Mouse (Mus musculus): ENCODE measurements around the gene Por.

GRCm38 (mm10) chr5:135710599-135711214 is 40.9 kb downstream of the Por start:
- no peak for TF ChIP-seq POLR2A (IDR thresholded peaks at IDR 0.05; ENCODE audit: insufficient read depth, low read depth, low read length)
- TF ChIP-seq CTCF (IDR thresholded peaks at IDR 0.05): no peak
